Mouse (Mus musculus) C2C12 (cell line): ENCODE results near the gene Zfp235.

ENCODE experiments used
- CEBPB ChIP-seq: IDR thresholded peaks from one replicate; pipeline ENCODE4 v1.6.1; 2011; ENCODE audit warnings: low read depth, mild to moderate bottlenecking, control low read depth, moderate library complexity
- CTCF ChIP-seq: IDR thresholded peaks from one replicate; pipeline ENCODE4 v1.5.1; 2011; ENCODE audit not compliant: control insufficient read depth, insufficient read depth, insufficient read length
- FOSL1 ChIP-seq: IDR thresholded peaks from one replicate; pipeline ENCODE4 v1.8.0; 2011; ENCODE audit warnings: mild to moderate bottlenecking, low read length; ENCODE audit not compliant: poor library complexity, insufficient read depth, severe bottlenecking
- MAX ChIP-seq: IDR thresholded peaks from one replicate; pipeline ENCODE4 v1.6.1; 2011; ENCODE audit warnings: mild to moderate bottlenecking, control low read depth
- MYOD1 ChIP-seq: IDR thresholded peaks from one replicate; pipeline ENCODE4 v1.6.1; 2011; ENCODE audit warnings: low read depth; ENCODE audit not compliant: control insufficient read depth, insufficient read length
- MYOG ChIP-seq: IDR thresholded peaks from one replicate; pipeline ENCODE4 v1.6.1; 2011; ENCODE audit not compliant: control insufficient read depth, insufficient read length; ENCODE audit errors: extremely low read depth
- USF1 ChIP-seq: IDR thresholded peaks from one replicate; pipeline ENCODE4 v1.6.1; 2011; ENCODE audit warnings: low read depth, mild to moderate bottlenecking, control low read depth, moderate library complexity

DNA sequence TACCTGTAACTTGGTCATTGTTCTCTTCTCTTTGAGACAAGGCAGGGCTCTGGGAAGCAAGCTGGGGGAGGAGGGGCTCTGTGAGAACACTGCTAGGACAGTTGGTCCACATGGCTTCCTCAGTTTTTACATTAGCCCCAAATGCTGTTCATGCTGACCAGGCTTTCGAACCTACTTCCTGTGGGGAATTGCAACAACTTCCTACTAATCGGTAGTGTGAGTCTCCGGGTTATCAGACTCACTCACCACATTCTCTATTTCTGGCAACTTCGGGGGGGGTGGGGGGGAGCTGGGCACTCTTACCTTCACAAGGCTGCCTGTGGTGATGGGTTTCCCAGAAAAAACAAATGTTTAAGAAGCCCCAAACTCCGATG, 55.6 kb downstream of the Zfp235 start:
- TF ChIP-seq CTCF (no peak), CEBPB (no peak), MYOG (no peak), USF1 (no peak), MYOD1 (no peak), MAX (no peak), FOSL1 (no peak)
